Mouse (Mus musculus) heart, adult 2 months (tissue): ENCODE data around the gene Sart1. TPM values are rescaled to one million over a fixed set of nuclear protein-coding genes. Genes with fewer than 3 reads are reported as not detected.

Experiments
- DNase-seq, 2 experiments: peaks; one replicate each; pipeline ENCODE4 v3.0.0; 2021
- H3K27ac ChIP-seq: fragments of 200-600 bp; 2 replicates; pipeline ENCODE4 v1.8.1; 2022
- H3K27me3 ChIP-seq: fragments of 200-500 bp; 2 replicates; pipeline ENCODE4 v1.6.1; 2012; ENCODE audit warnings: mild to moderate bottlenecking, low read length, inconsistent platforms, mixed read lengths; ENCODE audit not compliant: control insufficient read depth, insufficient read depth
- H3K36me3 ChIP-seq: fragments of 200-500 bp; 2 replicates; pipeline ENCODE4 v1.6.1; 2012; ENCODE audit warnings: low read length, inconsistent platforms; ENCODE audit not compliant: control insufficient read depth, insufficient read depth
- H3K4me1 ChIP-seq: fragments of 200-500 bp; 2 replicates; pipeline ENCODE4 v1.6.1; 2011; ENCODE audit warnings: low read length; ENCODE audit not compliant: control insufficient read depth, insufficient read depth
- H3K4me3 ChIP-seq: fragments of 200-600 bp; 2 replicates; pipeline ENCODE4 v1.8.1; 2022
- H3K79me2 ChIP-seq: fragments of 200-500 bp; replicated peaks from 2 replicates; pipeline ENCODE4 v1.6.1; 2012; ENCODE audit warnings: mild to moderate bottlenecking, inconsistent platforms, low read length, moderate library complexity, mixed read lengths; ENCODE audit not compliant: control insufficient read depth, insufficient read depth
- H3K9ac ChIP-seq: fragments of 200-500 bp; 2 replicates; pipeline ENCODE4 v1.6.1; 2012; ENCODE audit warnings: low read depth, mild to moderate bottlenecking, control low read depth, inconsistent platforms, low read length, mixed read lengths
- CTCF ChIP-seq: fragments of 200-600 bp; IDR thresholded peaks from 2 replicates; pipeline ENCODE4 v1.8.1; 2022; ENCODE audit warnings: antibody characterized with exemption, mild to moderate bottlenecking, moderate library complexity
- EP300 ChIP-seq: fragments of 200-500 bp; IDR thresholded peaks from 2 replicates; pipeline ENCODE4 v1.6.1; 2011; ENCODE audit warnings: low read depth, low read length, control low read depth; ENCODE audit not compliant: insufficient read depth
- POLR2A ChIP-seq: fragments of 200-500 bp; IDR thresholded peaks from 2 replicates; pipeline ENCODE4 v1.6.1; 2011; ENCODE audit warnings: mild to moderate bottlenecking, low read depth, low read length, control low read depth; ENCODE audit not compliant: insufficient read depth
- WGBS: fragments of 180-500 bp; shearing (Covaris S2); methylation state at CpG from one replicate; pipeline ENCODE4 v1.1.7; 2018; 5-methylcytosine and 5-hydroxymethylcytosine counted together
- intact Hi-C: fragments of 180-260 bp; cut with DNase I; formaldehyde crosslinking; loops from one replicate; pipeline ENCODE4 v1.15.1; 2025
- polyA plus RNA-seq: library from polyadenylated mRNA; depleted of rRNA; stranded (reverse); fragments of >200 nt; gene quantifications from 2 replicates; pipeline ENCODE4 v1.2.3, GENCODE M21; 2012
- total RNA-seq, 2 experiments: library from RNA; stranded (reverse); gene quantifications; 2 replicates each; pipeline ENCODE4 v1.2.3; 2021

Sart1 gene
- total and polyA plus RNA-seq, 3 experiments: 10.6 to 51.8 (median 47.3) TPM

DNA sequence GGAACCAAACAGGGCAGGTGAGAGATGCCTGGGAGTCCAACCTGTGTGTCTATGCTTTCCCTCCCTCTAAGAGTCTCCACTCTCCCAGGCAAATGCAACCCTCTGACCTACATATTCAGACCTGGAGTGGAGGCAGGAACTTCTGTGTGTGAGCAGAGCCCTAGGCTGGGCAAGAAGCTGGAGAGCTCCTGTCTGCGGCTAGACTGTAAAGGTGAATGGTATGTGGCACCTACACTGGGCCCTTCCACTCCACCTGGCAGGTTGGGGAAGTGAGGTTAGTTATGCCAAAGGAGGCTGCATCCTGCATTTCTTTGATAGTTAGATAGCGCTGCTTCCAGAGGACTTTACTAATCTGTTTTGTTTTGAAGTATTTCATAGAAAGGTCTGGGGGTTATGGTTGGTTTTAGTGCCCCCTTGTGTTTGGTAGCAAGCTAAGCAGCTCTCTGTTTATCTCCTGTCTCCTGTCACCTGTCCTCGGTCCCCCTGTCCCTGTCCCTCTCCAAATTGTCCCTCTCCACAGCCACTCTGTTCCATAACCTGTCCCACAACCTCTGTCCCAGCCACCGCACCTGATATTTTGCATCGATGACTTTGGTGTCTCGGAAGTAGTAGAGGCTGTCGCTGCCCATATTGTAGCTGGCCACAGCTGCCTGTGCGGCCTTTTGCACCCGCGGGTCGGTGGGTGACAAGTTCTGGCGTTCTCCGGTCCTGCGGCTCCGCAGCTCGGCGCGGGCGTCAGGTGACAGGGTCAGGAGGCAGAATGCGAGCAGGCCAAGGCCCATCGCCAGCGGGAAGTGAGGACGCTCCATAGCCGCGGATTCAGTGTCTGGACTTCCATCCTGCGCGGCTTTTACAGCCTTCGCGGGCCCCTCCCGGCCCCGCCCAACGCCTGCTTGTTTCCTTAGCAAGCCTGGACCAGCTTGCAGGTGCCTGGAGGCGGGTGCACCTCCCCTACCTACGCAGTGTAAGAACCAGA is 39.7 kb downstream of the Sart1 start:
- intact Hi-C loops: loop anchor here (1.0 to 5.0 kb wide), 3 partner anchors 11 to 152 kb away; no protein-coding TSS in a partner anchor
- H3K9ac ChIP-seq: peak overlapping the region; percentile 75
- WGBS: 6% methylated on average over 34 of the region's 34 CpGs

DNA sequence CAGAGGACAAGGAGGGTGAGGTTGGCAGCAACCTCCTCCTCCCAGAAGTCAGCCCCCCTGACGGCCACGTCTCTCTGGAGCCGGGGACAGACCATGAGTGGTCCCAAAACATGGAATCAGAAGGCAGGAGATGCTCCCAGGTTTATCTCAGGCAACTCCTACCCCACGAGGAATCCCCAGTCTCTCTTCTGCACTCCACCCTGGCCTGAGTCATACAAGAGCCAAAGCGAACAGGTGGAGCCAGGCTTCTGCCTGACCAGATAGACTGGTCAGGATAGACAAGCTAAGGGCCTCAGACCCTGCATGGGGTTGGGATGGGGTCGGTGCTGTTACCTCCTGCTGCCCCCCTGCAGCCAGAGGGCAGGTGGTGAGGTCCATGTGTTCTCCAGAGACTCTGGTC is 40.4 kb downstream of the Sart1 start:
- Histone ChIP-seq H3K27me3 (no peaks in the 10 kb centered on the region), H3K79me2 (no peaks in the 10 kb centered on the region), H3K4me3 (no peak overlapping the region), H3K4me1 (peaks cover 14% of the 10 kb centered on the region), H3K9ac (no peak overlapping the region), H3K36me3 (no peaks in the 10 kb centered on the region), H3K27ac (no peak overlapping the region)
- intact Hi-C loops: loop anchor here (1.0 to 5.0 kb wide), 3 partner anchors 10 to 151 kb away; no protein-coding TSS in a partner anchor
- DNase-seq: no peak
- WGBS: 69% methylated on average over 6 of the region's 6 CpGs
- TF ChIP-seq EP300: no peak
- no peak for TF ChIP-seq POLR2A
- TF ChIP-seq CTCF: no peak

More for the DNA sequence above, 39.7 kb downstream of the Sart1 start:
- Histone ChIP-seq H3K79me2 (no peaks in the 10 kb centered on the region), H3K27me3 (no peaks in the 10 kb centered on the region), H3K4me3 (peak overlapping the region; percentile 49), H3K4me1 (peaks cover 14% of the 10 kb centered on the region), H3K36me3 (no peaks in the 10 kb centered on the region), H3K27ac (no peak overlapping the region; the same call in 1 of the 2 replicates)
- peak; percentile 34 to 57 for DNase-seq
- TF ChIP-seq POLR2A (no peak), CTCF (peak; percentile 83), EP300 (0 out of 2 replicates have a peak, but pooled peaks have one; percentile 37)

DNA sequence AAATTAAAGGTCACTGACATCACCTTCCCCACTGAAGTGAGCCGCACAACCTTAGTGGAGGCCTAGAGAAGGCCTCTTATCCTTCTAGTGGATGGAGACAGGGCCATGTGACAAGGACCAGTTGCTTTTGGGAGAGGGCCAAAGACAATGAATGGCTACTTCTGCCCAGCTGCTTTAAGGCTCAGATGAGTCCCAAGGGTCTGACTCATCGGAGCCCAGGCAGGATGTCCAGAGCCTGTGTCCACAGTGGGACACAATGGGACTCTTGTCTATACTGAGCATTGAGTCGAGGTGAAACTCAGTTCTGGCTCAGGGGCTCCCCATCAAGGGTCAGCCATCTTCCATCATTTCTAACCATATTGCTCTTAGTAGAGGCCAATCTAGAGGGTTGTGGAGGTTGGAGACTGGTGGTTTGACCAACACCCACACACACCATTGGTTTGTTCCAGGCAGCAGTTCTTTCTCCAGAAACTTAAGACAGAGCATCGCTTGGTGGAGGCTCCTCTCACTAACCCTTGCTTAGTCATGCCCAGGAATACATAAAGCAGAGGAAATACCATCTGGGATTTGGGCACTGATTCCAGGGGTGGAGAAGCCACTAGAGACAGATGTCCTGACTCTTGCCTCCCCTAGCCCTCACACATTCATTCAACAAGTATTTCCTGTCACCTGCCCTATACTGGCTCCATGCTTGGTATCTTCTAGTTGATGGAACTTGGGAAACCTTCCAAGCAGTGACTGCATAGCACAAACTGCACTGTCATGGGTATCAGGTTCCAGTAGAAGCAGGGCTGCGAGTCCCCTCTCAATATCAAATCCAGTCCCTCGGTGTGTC is 43.0 kb downstream of the Sart1 start:
- H3K4me3 ChIP-seq: no peak overlapping the region
- H3K27ac ChIP-seq: peak overlapping the region; percentile 75
- WGBS: 38% methylated on average over 6 of the region's 6 CpGs
- peak; percentile 55 to 75 for DNase-seq
- no peak for TF ChIP-seq CTCF
- TF ChIP-seq POLR2A: peak; percentile 35; the same call in 1 of the 2 replicates
- peak; percentile 69; the same call in 1 of the 2 replicates for TF ChIP-seq EP300
- H3K27me3 ChIP-seq: no peaks in the 10 kb centered on the region
- peaks cover 20% of the 10 kb centered on the region for H3K4me1 ChIP-seq
- intact Hi-C loops: loop anchor here (5.0 kb wide), 1 partner anchor 148 kb away; no protein-coding TSS in a partner anchor
- H3K9ac ChIP-seq: no peak overlapping the region
- no peaks in the 10 kb centered on the region for H3K36me3 ChIP-seq
- H3K79me2 ChIP-seq: no peaks in the 10 kb centered on the region

DNA sequence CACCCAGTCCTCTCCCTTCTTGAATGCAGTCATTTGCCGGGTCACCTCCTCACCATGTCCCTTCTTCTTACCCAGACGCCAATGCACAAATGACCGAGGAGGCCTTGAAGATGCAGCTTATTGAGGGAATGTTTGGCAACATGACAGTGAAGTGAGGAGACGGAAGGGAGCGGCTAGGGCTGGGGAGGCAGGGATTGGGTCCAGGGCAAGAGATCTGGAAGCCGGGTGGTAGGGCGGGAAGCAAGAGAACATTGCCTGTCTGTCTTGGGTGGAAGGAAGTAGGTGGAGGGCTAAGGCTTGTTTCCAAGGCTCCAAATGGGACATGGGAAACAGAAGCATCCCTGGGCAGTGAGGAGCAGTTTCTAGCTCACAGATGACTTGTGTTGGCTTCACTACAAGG is 47.1 kb downstream of the Sart1 start:
- intact Hi-C loops: no loop called here
- no peaks in the 10 kb centered on the region for H3K79me2 ChIP-seq
- peaks cover 17% of the 10 kb centered on the region for H3K4me1 ChIP-seq
- H3K27me3 ChIP-seq: no peaks in the 10 kb centered on the region
- DNase-seq: peak; percentile 46 to 64
- no peaks in the 10 kb centered on the region for H3K36me3 ChIP-seq
- peak overlapping the region; percentile 62 for H3K27ac ChIP-seq
- no peak overlapping the region for H3K9ac ChIP-seq
- TF ChIP-seq POLR2A (no peak), EP300 (peak; percentile 46; the same call in 1 of the 2 replicates)
- no peak overlapping the region for H3K4me3 ChIP-seq
- WGBS: 39% methylated on average over 7 of the region's 7 CpGs

DNA sequence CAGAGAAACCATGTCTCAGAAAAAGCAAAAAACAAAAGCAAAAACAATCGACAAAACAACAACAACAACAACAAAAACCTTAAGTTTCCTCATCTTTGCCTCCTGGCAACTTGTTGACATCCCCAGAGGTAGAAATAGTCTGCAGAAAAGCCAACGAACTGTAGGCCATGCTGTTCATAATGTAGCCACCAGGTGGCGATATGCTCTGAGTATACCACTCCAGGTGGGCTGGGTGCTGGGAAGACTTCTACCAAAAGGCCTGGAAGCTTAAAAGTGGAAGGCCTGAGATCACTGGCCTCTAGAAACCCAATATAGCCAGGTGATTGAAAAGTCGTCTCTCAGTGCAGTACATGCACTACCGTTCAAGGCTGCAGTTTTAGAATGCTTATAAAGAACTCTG is 50.5 kb downstream of the Sart1 start:
- no peak overlapping the region for H3K27ac ChIP-seq
- no peaks in the 10 kb centered on the region for H3K79me2 ChIP-seq
- TF ChIP-seq POLR2A (no peak), EP300 (0 out of 2 replicates have a peak, but pooled peaks have one; percentile 42), CTCF (0 out of 2 replicates have a peak, but pooled peaks have one; percentile 100)
- H3K9ac ChIP-seq: no peak overlapping the region
- H3K36me3 ChIP-seq: no peaks in the 10 kb centered on the region
- DNase-seq: peak; percentile 72 to 85
- 30% methylated on average over 5 of the region's 5 CpGs for WGBS
- intact Hi-C loops: loop anchor here (1.0 to 2.0 kb wide), 2 partner anchors 10 to 91 kb away; no protein-coding TSS in a partner anchor
- no peaks in the 10 kb centered on the region; the same call in 1 of the 2 replicates for H3K27me3 ChIP-seq
- H3K4me3 ChIP-seq: no peak overlapping the region
- peaks cover 6% of the 10 kb centered on the region for H3K4me1 ChIP-seq
